Mouse (Mus musculus) layer of hippocampus, adult 9-10 months (tissue): ENCODE measurements around the gene Cd248.
"Not testable (repeated sequence)": the region's sequence is repeated elsewhere in the genome, so short reads cannot be mapped to it uniquely, and the experiment has no call there.

Experiments
- DNase-seq: peaks from one replicate; pipeline ENCODE4 v3.0.0; 2022; ENCODE audit warnings: low spot score

Cd248 gene

GRCm38 (mm10) chr19:5079279-5079678, 11.4 kb downstream of the Cd248 start:
- no peak for DNase-seq

GRCm38 (mm10) chr19:5082005-5082404, 14.1 kb downstream of the Cd248 start:
- no peak for DNase-seq

GRCm38 (mm10) chr19:5082596-5082995, 14.7 kb downstream of the Cd248 start:
- DNase-seq, result no peak

GRCm38 (mm10) chr19:5083961-5084833, 16.3 kb downstream of the Cd248 start:
- no peak for DNase-seq

- no peak for DNase-seq
These were observed 16.9 kb downstream of the Cd248 start for GRCm38 (mm10) chr19:5084834-5085144.

- no peak for DNase-seq
These were observed 17.4 kb downstream of the Cd248 start, which contains the start of gene Tmem151a for GRCm38 (mm10) chr19:5085145-5085863. TSS of gene Tmem151a (minus strand) at chr19:5085531.

- DNase-seq, result not testable (repeated sequence)
These were observed 18.7 kb downstream of the Cd248 start for GRCm38 (mm10) chr19:5086533-5086932.

GRCm38 (mm10) chr19:5087884-5088728, 20.2 kb downstream of the Cd248 start, which contains the start of gene Yif1a:
TSS of gene Yif1a (plus strand) at chr19:5088538.
- DNase-seq, result peak; percentile 99

GRCm38 (mm10) chr19:5089324-5089723, 21.4 kb downstream of the Cd248 start:
- DNase-seq, result no peak

- DNase-seq, result no peak
These were observed 24.2 kb downstream of the Cd248 start for GRCm38 (mm10) chr19:5092083-5092482.

- no peak for DNase-seq
These were observed 25.8 kb downstream of the Cd248 start for GRCm38 (mm10) chr19:5093481-5094242.

GRCm38 (mm10) chr19:5094243-5094632, 26.4 kb downstream of the Cd248 start:
- peak; percentile 93 for DNase-seq

- DNase-seq, result no peak
These were observed 27.0 kb downstream of the Cd248 start for GRCm38 (mm10) chr19:5094746-5095417.

- DNase-seq, result no peak
These were observed 28.1 kb downstream of the Cd248 start for GRCm38 (mm10) chr19:5095887-5096474.

- DNase-seq, result no peak
These were observed 29.9 kb downstream of the Cd248 start for GRCm38 (mm10) chr19:5097521-5098362.

- DNase-seq, result no peak
These were observed 30.7 kb downstream of the Cd248 start, which contains the start of gene Cnih2 for GRCm38 (mm10) chr19:5098363-5099143. TSS of gene Cnih2 (minus strand) at chr19:5098521.

GRCm38 (mm10) chr19:5106074-5106473, 38.2 kb downstream of the Cd248 start:
- DNase-seq, result no peak

- peak; percentile 95 for DNase-seq
These were observed 38.9 kb downstream of the Cd248 start, which contains the start of gene Rab1b for GRCm38 (mm10) chr19:5106731-5107191. TSS of gene Rab1b (minus strand) at chr19:5107072.
